Mouse (Mus musculus): ENCODE data around the gene Slc26a5.

Gene Slc26a5

DNA sequence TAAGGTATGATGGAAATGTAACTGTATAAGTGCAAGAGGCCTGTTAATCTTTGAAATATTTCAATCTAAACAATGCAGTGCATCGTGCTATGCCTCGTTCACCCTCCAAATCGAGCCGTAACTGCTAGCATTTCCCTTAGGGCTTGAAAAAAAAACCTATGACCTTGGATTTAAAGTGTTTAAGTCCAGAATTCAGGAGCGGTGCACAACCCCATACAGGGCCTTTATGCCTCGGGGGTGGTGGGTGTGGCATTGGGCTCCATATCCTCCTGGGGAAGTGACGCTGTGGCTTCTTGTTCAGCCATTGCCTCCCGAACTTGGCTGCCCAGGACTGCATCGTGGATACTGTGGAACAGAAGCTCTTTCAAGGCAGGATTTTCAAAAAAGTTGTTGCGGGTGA is 54.5 kb downstream of the Slc26a5 start:
- ATAC-seq (ENCODE audit: low TSS enrichment): no peak

GRCm38 (mm10) chr5:21804837-21805236 is 60.6 kb downstream of the Slc26a5 start:
- peak; percentile 82 for ATAC-seq (ENCODE audit: low TSS enrichment)

GRCm38 (mm10) chr5:21803691-21804188 is 61.7 kb downstream of the Slc26a5 start:
- ATAC-seq (ENCODE audit: low TSS enrichment): 0 out of 2 replicates have a peak, but pooled peaks have one; percentile 26

- no peak for ATAC-seq (ENCODE audit: low TSS enrichment)
These were observed 62.5 kb downstream of the Slc26a5 start for GRCm38 (mm10) chr5:21802907-21803306.

GRCm38 (mm10) chr5:21792166-21792565 is 73.2 kb downstream of the Slc26a5 start:
- ATAC-seq (ENCODE audit: low TSS enrichment): no peak

DNA sequence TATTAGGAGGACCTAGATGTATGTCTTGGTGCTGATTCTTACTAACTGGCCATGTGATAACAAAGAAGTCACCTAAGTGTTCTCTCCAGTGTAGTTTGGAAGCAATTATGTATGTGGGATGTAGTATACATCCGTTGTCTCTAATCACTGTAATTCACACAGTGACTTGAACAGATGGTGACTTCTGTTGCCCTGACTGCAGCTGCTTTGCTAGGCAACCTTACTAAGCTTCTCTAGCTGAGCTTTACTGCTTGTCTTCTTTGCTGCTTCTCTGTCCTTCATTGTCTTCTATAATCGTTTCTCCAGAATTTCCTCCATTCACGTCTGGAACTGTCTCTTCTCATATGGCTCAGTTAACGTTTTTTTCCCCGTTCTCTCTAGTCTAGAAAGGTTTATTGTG is 76.3 kb downstream of the Slc26a5 start:
- ATAC-seq (ENCODE audit: low TSS enrichment): no peak

DNA sequence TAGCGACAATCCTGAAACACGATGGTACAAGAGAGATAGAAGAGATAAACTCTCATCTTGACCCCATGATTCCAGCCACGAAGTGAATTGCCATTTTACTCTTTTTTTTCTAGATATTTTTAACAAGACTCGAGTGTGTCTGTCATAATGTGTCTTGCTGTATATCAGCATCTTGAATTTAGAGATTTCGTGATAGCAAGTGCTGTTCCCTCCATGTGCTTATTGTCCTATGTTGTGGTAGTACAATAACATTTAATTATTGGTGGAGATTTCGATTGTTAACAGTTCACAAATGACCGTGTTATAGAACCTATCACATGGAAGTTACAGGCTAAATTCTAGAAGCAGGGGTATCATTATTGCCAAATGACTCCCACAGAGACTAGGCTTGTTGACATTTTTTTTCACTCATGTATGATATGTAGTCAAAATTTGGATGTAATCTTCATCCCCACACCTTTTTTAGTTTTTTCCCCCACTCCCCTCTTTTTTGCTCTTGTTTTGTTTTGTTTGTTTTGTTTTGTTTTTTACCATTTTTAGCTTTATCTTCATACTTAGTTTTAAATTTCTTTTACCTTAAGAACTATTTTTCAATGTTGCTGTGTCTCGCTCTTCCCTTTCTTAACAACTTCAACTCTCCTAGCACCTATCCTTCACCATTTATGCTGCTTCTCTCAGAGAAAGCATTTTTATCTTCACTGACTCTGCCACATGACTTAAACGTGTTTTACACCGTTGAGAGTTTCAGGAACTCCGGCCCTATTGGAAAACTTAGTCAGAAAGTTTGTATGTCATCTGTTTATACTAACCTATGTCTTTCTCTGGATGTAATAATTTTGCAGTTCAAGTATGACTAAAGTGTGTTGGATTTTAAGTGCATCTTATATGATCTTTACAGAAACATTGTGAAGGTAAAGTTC is 78.0 kb downstream of the Slc26a5 start:
- ATAC-seq (ENCODE audit: low TSS enrichment): no peak

GRCm38 (mm10) chr5:21786258-21787185 is 78.9 kb downstream of the Slc26a5 start:
- peak; percentile 94 for ATAC-seq (ENCODE audit: low TSS enrichment)

- ATAC-seq (ENCODE audit: low TSS enrichment): no peak
These were observed 79.6 kb downstream of the Slc26a5 start for GRCm38 (mm10) chr5:21785776-21786175.

GRCm38 (mm10) chr5:21785053-21785452 is 80.4 kb downstream of the Slc26a5 start, which contains the start of the genes Dnajc2 and Psmc2:
Dnajc2 (minus strand) TSS chr5:21785251.
Psmc2 (plus strand) TSS chr5:21785283.
- ATAC-seq (ENCODE audit: low TSS enrichment): peak; percentile 88

DNA sequence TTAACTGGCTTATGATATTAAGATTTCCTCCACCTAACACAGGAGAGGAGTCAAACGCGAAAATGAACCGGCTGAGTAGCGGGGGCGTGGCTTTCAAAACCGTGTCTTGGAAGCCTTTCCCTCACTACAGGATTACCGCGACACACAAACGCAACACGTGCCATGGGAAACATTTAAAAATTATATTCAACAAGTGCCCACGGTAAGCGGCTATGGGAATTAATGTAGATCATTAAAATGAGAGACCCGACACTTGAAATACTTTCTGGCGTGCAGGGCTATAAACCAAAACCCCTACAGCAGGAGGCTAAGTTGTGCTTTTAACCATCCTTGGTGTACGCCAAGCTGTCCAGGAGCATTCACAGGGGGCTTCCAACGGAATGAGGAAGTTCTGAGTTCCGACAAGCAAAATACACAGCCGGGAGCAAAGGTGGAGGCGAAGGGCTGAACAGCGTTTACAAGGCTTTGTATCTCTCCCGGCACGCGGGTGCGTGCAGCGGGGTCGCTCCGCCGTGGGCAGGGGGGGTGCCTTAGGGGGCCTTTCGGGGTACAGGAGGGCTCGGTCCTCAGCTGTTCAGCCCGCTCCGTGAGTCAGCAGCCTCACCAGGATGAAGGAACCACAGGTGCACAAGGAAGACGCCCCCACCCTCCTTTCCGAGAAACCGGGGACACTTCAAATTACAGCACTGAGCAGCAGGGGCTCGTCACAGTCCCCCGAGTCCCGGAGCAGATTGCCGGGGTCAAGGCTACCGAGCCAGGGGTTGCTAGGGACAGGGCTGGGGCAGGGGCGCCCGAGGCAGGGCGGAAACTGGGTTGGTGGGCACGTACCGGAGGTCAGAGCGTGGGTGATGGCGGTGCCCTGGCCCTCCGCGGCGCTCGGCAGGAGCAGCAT is 81.0 kb downstream of the Slc26a5 start:
- ATAC-seq (ENCODE audit: low TSS enrichment): peak; percentile 22

DNA sequence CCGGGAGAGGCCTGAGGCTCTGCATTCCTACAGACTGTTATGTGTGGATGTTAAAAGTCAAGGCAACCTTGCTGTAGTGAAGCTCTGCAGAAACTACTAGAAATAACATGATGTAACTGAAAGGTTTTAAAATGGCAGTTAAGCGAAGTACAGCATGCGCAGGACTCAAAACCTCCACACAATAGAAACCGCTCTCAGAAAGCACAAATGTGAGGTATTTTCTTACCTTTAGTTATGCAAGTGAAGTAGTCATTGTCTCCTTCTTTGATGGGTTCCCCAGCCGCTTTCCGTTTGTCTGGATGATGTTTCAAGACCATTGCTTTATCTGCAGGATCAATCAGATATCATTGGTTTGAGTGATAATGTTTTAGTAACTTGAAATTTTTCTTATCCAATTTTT is 88.9 kb downstream of the Slc26a5 start:
- no peak for ATAC-seq (ENCODE audit: low TSS enrichment)

DNA sequence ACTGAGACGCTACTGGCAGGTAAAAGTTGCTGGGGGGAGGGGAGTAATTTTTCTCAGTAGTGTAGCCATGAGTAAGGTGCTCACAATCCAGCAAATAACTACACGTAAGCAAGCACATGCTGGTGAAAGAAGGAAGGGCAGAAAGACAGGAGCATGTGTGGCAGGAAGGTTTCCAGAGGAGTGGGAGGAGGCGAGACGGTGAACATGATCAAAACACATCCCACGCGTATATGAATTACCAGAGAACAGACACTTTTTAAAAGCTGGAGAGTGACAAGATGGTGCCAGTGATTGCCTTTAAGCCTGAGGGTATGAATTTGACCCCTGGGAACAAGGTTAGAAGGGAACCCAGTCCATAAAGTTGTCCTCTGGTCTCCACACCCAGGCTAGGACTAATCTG is 95.6 kb downstream of the Slc26a5 start:
- peak; percentile 70 for ATAC-seq (ENCODE audit: low TSS enrichment)

GRCm38 (mm10) chr5:21768506-21768905 is 96.9 kb downstream of the Slc26a5 start:
- ATAC-seq (ENCODE audit: low TSS enrichment): no peak

Data from frontal cortex, adult (tissue).